Mouse (Mus musculus) left cerebral cortex, adult 8-10 months (tissue): ENCODE data around the gene Rin1. TPM values are rescaled to one million over a fixed set of nuclear protein-coding genes. Genes with fewer than 3 reads are reported as not detected.
"Not testable (repeated sequence)": the region's sequence is repeated elsewhere in the genome, so short reads cannot be mapped to it uniquely, and the experiment has no call there.

Source experiments
- DNase-seq, 2 experiments: peaks; one replicate each; pipeline ENCODE4 v3.0.0; 2022; ENCODE audit warnings: low spot score in 2 of 2
- total RNA-seq, 4 experiments: library from RNA; stranded (reverse); gene quantifications; 2 replicates each; pipeline ENCODE4 v1.2.4; 2022

The Rin1 gene
- total RNA-seq, 4 experiments from 2014 or later: 72.9 to 88.1 (median 78.2) TPM

DNA sequence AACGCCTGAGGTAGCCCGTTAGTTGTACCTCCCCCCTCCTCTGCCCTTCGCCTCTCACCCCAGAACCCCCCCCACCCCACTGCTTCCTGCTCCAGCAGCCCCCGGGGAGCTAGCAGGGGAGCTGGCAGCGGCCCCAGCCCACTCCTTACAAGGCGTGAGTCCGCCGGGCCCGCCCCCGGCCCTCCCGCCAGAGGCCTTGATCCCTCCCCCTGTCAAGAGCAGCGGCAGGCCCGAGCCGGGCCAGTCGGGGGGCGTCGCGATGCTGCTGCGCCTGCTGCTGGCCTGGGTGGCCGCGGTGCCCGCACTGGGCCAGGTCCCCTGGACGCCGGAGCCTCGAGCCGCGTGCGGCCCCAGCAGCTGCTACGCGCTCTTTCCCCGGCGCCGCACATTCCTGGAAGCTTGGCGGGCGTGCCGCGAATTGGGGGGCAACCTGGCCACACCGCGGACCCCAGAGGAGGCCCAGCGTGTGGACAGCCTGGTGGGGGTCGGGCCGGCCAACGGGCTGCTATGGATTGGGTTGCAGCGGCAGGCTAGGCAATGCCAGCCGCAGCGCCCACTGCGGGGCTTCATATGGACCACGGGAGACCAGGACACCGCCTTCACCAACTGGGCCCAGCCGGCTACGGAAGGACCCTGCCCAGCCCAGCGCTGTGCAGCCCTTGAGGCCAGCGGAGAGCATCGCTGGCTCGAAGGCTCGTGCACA, 17.7 kb downstream of the Rin1 start, which contains the start of gene Cd248:
TSS of gene Cd248 (plus strand) at position 212 of the 703 bp plus-strand sequence.
- DNase-seq: no peak

DNA sequence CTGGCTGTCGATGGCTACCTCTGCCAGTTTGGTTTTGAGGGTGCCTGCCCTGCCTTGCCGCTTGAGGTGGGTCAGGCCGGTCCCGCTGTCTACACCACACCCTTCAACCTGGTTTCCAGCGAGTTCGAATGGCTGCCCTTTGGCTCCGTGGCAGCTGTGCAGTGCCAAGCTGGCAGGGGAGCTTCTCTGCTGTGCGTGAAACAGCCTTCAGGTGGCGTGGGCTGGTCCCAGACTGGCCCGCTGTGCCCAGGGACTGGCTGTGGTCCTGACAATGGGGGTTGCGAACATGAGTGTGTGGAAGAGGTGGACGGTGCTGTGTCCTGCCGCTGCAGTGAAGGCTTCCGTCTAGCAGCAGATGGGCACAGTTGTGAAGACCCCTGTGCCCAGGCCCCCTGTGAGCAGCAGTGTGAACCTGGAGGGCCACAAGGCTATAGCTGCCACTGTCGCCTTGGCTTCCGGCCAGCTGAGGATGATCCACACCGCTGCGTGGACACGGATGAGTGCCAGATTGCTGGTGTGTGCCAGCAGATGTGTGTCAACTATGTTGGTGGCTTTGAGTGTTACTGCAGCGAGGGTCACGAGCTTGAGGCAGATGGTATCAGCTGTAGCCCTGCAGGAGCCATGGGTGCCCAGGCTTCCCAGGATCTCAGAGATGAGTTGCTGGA, 18.4 kb downstream of the Rin1 start:
- no peak for DNase-seq

- DNase-seq: no peak
Measured at GRCm38 (mm10) chr19:5069486-5069885, 19.2 kb downstream of the Rin1 start.

DNA sequence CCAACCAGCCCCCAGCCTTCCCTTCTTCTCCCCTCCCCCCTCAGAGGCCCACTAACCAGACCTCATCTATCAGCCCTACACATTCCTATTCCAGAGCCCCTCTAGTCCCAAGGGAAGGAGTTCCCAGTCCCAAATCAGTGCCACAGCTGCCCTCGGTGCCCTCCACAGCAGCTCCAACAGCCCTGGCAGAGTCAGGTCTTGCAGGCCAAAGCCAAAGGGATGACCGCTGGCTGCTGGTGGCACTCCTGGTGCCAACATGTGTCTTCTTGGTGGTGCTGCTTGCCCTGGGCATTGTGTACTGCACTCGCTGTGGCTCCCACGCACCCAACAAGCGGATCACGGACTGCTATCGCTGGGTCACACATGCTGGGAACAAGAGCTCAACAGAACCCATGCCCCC, 19.7 kb downstream of the Rin1 start:
- no peak for DNase-seq

DNA sequence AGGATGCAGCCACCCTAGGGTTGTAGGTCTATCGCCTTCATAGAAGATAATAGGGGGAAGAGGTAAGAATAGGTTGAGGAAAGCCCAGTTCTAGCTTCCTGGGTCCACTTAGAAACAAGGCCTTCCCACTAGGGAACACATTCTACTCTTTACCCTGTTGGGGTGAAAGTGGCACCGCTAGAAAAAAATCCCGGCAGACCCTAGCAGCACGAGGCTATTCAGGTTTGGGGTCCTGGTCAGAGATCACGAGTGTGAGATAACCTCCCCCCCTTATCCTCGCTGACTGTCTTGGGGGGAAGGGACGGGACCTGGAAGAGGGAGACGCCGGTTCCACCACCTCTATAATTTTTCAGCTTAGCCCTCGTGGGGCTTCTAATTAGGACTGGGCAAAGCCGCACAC, 20.8 kb downstream of the Rin1 start:
- DNase-seq: no peak

DNA sequence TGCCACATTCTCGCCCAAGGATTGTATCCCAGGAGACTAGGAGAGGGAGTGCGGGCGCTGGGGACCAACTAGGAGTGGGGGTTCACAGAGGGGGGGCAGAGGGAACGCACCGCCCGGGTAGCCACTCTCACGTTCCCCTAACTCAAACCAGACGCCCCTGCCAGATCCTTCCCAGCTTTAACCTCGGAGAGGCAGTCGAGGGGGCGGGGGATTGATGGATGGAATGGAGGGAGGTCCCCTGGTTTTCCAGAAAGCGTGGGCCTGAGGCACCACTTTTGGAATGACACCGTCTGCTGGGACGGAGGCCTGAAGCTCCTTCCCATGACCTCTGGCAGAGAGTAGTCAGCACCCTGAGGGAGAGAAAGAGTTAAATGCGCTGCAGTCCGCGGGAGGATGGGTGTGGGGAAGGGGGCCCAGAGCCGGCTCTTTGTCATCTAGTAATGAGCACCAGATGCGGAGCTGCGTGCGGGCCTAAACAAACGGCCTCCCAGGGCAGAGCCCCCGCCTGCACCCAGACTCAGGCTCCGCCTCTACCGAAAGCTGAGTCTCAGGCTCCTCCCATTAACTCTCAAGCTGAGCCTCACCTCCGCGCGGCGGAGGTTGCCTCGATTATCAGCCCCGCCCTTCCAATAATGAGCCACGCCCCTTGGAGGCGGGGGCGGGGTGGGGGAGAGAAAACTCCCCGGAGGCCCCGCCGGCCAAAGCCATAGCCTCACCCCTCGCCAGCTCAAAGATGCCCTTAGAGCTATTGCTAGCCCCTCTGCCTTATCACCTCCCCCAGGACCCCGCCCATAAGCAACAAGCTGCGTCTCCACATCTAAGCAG, 21.5 kb downstream of the Rin1 start:
- peak in 1 of 2 experiments; percentile 33 for DNase-seq

- DNase-seq: no peak
Measured at GRCm38 (mm10) chr19:5072389-5073019, 22.2 kb downstream of the Rin1 start.

- DNase-seq: no peak
Measured at GRCm38 (mm10) chr19:5073028-5073427, 22.7 kb downstream of the Rin1 start.

DNA sequence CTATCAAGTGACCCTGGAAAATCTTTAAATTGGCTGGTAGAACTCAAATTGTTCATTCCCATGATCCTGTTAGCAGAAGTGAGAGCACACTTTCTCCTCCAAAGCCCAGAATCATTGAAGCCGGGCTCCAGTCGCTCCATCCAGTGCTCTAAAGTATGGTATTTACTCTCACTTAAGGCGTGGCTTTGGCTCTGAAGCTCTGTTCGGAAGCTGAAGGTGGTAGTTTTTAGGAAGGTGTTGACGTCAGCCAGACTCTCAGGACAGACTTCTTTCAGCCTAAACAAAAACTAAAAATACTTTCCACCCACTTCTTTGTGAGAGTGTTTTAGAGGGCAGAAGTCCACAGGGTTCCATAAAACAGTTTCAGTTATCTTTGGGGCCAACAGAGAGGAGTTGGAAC, 23.2 kb downstream of the Rin1 start:
- no peak for DNase-seq

- no peak for DNase-seq
Measured at GRCm38 (mm10) chr19:5079279-5079678, 29.0 kb downstream of the Rin1 start.

DNA sequence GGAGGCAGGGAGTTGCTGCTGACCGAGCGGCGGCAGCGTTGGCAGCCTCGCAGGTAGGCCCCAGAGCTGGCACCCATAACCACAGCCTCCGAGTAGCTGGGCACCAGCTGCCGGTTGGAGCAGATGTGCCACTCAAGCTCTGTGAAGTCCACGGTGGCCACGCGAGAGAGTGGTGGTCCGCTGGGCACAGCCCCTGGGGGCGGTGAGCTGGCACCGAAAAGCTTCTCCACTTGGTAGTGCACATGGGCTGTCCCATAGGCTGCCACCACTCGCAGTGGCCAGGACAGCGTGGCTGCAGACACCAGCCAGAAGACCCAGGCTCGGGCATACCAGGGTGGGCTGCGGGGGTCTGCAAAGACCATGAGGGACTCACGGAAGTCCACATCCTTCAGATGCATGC, 31.7 kb downstream of the Rin1 start:
- no peak for DNase-seq

DNA sequence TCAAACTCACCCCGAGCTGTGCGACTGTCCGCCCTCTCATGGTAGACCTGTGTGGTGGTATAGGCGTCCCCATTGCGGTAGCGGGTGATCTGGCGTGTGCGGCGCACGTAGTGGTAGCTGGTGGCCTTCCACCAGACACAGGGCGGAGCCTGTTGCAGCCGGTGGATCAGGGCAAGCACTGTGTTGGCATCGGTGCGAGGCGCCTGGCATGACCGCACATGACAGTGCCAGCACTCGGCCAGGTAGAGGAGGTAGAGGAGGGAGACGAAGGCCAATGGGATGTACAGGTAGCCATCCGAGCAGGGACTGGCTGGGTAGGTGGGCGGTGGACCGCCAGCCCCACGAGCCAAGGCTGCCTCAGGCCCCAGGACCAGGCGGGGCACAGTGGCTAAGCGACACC, 32.3 kb downstream of the Rin1 start:
- no peak for DNase-seq

GRCm38 (mm10) chr19:5083961-5084833, 33.9 kb downstream of the Rin1 start:
- DNase-seq: no peak

DNA sequence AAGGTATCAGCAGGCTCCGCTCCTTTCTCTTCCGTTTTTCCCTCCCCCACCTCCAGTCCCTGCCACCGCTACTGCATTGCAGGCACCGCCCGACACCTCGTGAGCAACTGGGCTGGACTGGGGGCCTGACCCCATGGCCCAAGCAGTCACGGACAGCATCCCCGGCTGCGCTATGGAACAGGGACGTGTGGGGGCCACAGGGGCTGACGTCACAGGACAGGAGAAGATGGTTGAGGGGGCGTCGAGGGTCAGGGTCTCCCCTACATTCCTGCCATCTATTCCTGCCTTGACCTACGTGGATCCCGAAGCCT, 34.5 kb downstream of the Rin1 start:
- peak in 1 of 2 experiments; percentile 30 for DNase-seq

GRCm38 (mm10) chr19:5085145-5085863, 35.0 kb downstream of the Rin1 start, which contains the start of gene Tmem151a:
Tmem151a (minus strand) TSS chr19:5085531.
- peak in 1 of 2 experiments; percentile 25 for DNase-seq

DNA sequence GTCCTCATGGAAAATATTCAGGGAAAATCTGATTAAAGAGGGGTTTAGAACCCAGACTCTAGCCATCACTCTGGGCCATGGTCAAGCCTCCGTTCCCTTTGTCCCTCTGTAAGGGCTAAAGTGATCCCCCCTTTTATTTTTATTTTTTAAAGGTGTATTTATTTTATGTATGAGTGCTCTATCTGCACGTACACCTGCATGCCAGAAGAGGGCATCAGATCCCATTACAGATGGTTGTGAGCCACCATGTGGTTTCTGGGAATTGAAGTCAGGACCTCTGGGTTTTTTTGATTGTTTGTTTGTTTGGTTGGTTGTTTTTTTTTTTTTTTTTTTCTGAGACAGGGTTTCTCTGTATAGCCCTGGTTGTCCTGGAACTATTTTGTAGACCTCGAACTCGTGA, 36.3 kb downstream of the Rin1 start:
- DNase-seq: not testable (repeated sequence)

GRCm38 (mm10) chr19:5087884-5088728, 37.8 kb downstream of the Rin1 start, which contains the start of gene Yif1a:
Yif1a (plus strand) TSS chr19:5088538.
- DNase-seq: peak; percentile 80 to 99

DNA sequence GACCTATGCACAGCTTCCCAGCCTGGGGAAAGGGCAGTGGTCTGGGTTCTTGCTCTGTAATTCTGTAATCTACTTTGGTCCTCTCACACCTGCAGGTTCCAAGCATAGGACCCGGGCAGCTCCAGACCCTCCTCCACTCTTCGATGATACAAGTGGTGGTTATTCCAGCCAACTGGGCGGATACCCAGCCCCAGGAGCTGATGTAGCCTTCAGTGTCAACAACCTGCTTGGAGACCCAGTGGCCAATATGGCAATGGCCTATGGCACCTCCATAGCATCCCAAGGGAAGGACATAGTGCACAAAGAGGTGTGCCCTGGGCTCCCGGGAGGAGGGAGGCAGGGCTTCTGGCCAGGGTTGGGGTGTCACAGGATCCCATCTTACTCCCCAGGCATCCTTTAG, 39.0 kb downstream of the Rin1 start:
- no peak for DNase-seq

GRCm38 (mm10) chr19:5092083-5092482, 41.8 kb downstream of the Rin1 start:
- no peak for DNase-seq
